Mouse (Mus musculus) bone marrow macrophage, adult 2 months (primary cell): Measurements from ENCODE around the gene Chchd4.

Source experiments
- CTCF ChIP-seq: IDR thresholded peaks from 2 replicates; pipeline ENCODE4 v1.5.1; 2012; ENCODE audit warnings: low read depth, mild to moderate bottlenecking, low read length, moderate library complexity
- POLR2A ChIP-seq: IDR thresholded peaks from 2 replicates; pipeline ENCODE4 v1.6.1; 2012; ENCODE audit warnings: mild to moderate bottlenecking, low read depth, low read length, borderline replicate concordance

GRCm38 (mm10) chr6:91445316-91445715 lies 28.0 kb downstream of the Chchd4 start:
- TF ChIP-seq POLR2A (no peak), CTCF (no peak)
